In the genomic region with DNA sequence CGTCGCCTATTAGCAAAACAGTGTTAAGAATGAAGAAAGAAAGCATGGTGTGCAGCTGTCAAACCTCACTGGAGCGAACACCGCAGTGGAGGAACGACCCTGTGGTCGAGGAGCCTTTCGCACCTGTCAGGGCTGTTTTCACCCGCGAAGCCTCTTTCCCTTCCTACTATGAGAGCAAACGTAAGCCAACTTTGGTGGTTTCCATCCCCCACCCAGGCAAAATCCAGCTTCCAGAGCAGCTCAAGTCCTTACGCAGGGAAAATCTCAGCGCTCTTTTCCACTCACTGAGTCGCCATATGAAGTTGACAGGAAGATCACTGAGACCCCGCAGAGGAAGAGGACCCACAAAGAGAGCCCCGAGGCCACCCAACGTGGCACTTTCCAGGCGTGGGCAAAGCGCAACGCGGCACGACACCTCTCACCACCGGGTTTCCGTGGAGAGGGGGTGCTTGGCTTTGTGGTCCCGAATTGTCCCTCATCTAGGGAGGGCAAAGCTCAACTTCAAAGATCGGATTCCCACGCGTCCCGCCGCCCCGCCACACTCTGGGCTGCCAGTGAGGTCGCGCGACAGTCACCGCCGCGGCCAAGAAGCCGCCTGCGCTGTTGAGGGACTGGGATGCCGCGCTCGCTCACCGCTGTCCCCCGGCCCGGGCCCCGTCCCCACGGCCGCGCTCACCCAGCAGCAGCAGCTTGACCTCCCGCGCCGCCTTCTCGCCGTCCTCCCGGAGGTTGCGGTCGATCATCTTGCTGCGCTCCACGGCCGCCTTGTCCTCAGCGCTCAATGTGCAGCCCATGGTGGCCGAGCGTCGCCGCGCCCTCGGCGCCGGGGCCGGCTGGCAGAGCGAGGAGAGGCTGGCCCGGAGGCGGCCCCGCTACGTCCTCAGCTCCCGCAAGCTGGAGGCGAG, we compare ENCODE assay signal across 8 mouse cellular contexts. TPM values are rescaled to one million over a fixed set of nuclear protein-coding genes. Genes with fewer than 3 reads are reported as not detected.
DNase-seq lines count a peak whose midpoint lies in the region; ATAC-seq and TF ChIP-seq lines count a peak whose summit lies in the region.

No protein-coding gene starts in this region.

- DNase-seq in 3134 (ENCODE audit: extremely low read depth, insufficient read length, low spot score), result peak; percentile 5
- peak; percentile 13 for DNase-seq in adrenal gland, adult 8-10 months
- DNase-seq in heart, embryonic 10.5 days (ENCODE audit: low spot score), result peak; percentile 79
- DNase-seq in liver, embryonic 14.5 days (ENCODE audit: low read depth in 3 of 3, low spot score in 3 of 3), result no peak
- no peak for DNase-seq in spleen, adult 18-20 months

- no peak for TF ChIP-seq EP300 in liver, embryonic 14.5 days (IDR thresholded peaks at IDR 0.05; ENCODE audit: low read depth)

- WGBS in embryonic facial prominence, embryonic 13.5 days, result under 1% methylated on average over 69 of the region's 76 CpGs
- under 1% methylated on average over 76 of the region's 76 CpGs for WGBS in heart, embryonic 10.5 days
- WGBS in kidney, embryonic 15.5 days, result 1% methylated on average over 73 of the region's 76 CpGs
- WGBS in liver, embryonic 14.5 days (ENCODE audit: insufficient replicate concordance), result under 1% methylated on average over 70 of the region's 76 CpGs
- WGBS in olfactory bulb, adult 2 months, result under 1% methylated on average over 76 of the region's 76 CpGs

- H3K36me3 ChIP-seq in embryonic facial prominence, embryonic 13.5 days, result no peaks in the 10 kb centered on the region
- no peaks in the 10 kb centered on the region for H3K36me3 ChIP-seq in heart, embryonic 10.5 days
- no peaks in the 10 kb centered on the region for H3K36me3 ChIP-seq in kidney, embryonic 15.5 days
- H3K36me3 ChIP-seq in liver, embryonic 14.5 days (replicated peaks; ENCODE audit: control insufficient read depth, insufficient read depth, low read depth), result no peaks in the 10 kb centered on the region

- TF ChIP-seq CTCF in liver, embryonic 14.5 days (IDR thresholded peaks at IDR 0.05; ENCODE audit: low read depth), result no peak
- no peak for TF ChIP-seq CTCF in olfactory bulb, adult 2 months (IDR thresholded peaks at IDR 0.05; ENCODE audit: insufficient read depth, low read depth, low read length)

- H3K4me2 ChIP-seq in embryonic facial prominence, embryonic 13.5 days, result peak overlapping the region; percentile 91
- H3K4me2 ChIP-seq in kidney, embryonic 15.5 days, result peak overlapping the region; percentile 91
- H3K4me2 ChIP-seq in liver, embryonic 14.5 days (ENCODE audit: low read depth), result peak overlapping the region; percentile 64

- H3K27ac ChIP-seq in embryonic facial prominence, embryonic 13.5 days, result peak overlapping the region; percentile 60
- H3K27ac ChIP-seq in heart, embryonic 10.5 days, result peak overlapping the region; percentile 91
- H3K27ac ChIP-seq in kidney, embryonic 15.5 days, result peak overlapping the region; percentile 70
- no peak overlapping the region for H3K27ac ChIP-seq in liver, embryonic 14.5 days
- peak overlapping the region; percentile 40 for H3K27ac ChIP-seq in olfactory bulb, adult 2 months (ENCODE audit: insufficient read depth, low read depth, low read length)

- peak overlapping the region; percentile 78 for H3K4me3 ChIP-seq in embryonic facial prominence, embryonic 13.5 days
- H3K4me3 ChIP-seq in heart, embryonic 10.5 days, result peak overlapping the region; percentile 88
- peak overlapping the region; percentile 85 for H3K4me3 ChIP-seq in kidney, embryonic 15.5 days (replicated peaks)
- peak overlapping the region; percentile 51 to 56 for H3K4me3 ChIP-seq in liver, embryonic 14.5 days (ENCODE audit: insufficient read depth in 1 of 2, low read depth in 2 of 2, low read length in 2 of 2)
- peak overlapping the region; percentile 54 for H3K4me3 ChIP-seq in olfactory bulb, adult 2 months (ENCODE audit: insufficient read depth, low read depth, low read length)

- no peak for TF ChIP-seq POLR2A in olfactory bulb, adult 2 months (IDR thresholded peaks at IDR 0.05; ENCODE audit: insufficient read depth, low read depth, low read length)

- peak overlapping the region; percentile 87 for H3K9ac ChIP-seq in embryonic facial prominence, embryonic 13.5 days
- H3K9ac ChIP-seq in kidney, embryonic 15.5 days, result peak overlapping the region; percentile 75
- H3K9ac ChIP-seq in liver, embryonic 14.5 days (replicated peaks), result no peak overlapping the region

- peak; percentile 73 for ATAC-seq in embryonic facial prominence, embryonic 13.5 days (ENCODE audit: insufficient number of reproducible peaks, insufficient read depth, low FRiP score, low TSS enrichment, low read depth)
- peak; percentile 90 for ATAC-seq in kidney, embryonic 15.5 days (replicated peaks; ENCODE audit: low FRiP score)
- ATAC-seq in liver, embryonic 14.5 days (ENCODE audit: insufficient read depth), result peak; percentile 43; the same call in 1 of the 2 replicates

- H3K27me3 ChIP-seq in embryonic facial prominence, embryonic 13.5 days, result peaks cover 5% of the 10 kb centered on the region; the same call in 1 of the 2 replicates
- H3K27me3 ChIP-seq in heart, embryonic 10.5 days (ENCODE audit: insufficient read depth, poor library complexity, severe bottlenecking), result no peaks in the 10 kb centered on the region
- H3K27me3 ChIP-seq in kidney, embryonic 15.5 days, result 0 out of 2 replicates have a peak, but pooled peaks cover 5% of the 10 kb centered on the region
- peaks cover 29% of the 10 kb centered on the region for H3K27me3 ChIP-seq in liver, embryonic 14.5 days (ENCODE audit: control insufficient read depth, insufficient read depth, low read length)

- peaks cover 3% of the 10 kb centered on the region; the same call in 1 of the 2 replicates for H3K9me3 ChIP-seq in embryonic facial prominence, embryonic 13.5 days
- no peaks in the 10 kb centered on the region for H3K9me3 ChIP-seq in heart, embryonic 10.5 days
- H3K9me3 ChIP-seq in kidney, embryonic 15.5 days (replicated peaks), result no peaks in the 10 kb centered on the region
- H3K9me3 ChIP-seq in liver, embryonic 14.5 days (ENCODE audit: control insufficient read depth, low read length), result no peaks in the 10 kb centered on the region

- 0 out of 2 replicates have a peak, but pooled peaks cover 6% of the 10 kb centered on the region for H3K4me1 ChIP-seq in embryonic facial prominence, embryonic 13.5 days
- peaks cover 2% of the 10 kb centered on the region; the same call in 1 of the 2 replicates for H3K4me1 ChIP-seq in heart, embryonic 10.5 days
- H3K4me1 ChIP-seq in kidney, embryonic 15.5 days, result peaks cover 14% of the 10 kb centered on the region
- H3K4me1 ChIP-seq in liver, embryonic 14.5 days (replicated peaks; ENCODE audit: control insufficient read depth in 2 of 2, insufficient read depth in 2 of 2, low read length in 1 of 2), result no peaks in the 10 kb centered on the region
- peaks cover 3% of the 10 kb centered on the region; the same call in 1 of the 2 replicates for H3K4me1 ChIP-seq in olfactory bulb, adult 2 months (ENCODE audit: control insufficient read depth, insufficient read depth, low read length)

RNA-seq across cellular contexts. Expression of gene Gnai1, which starts 0.5 kb away (rescaled TPM):
- 10 to 100 TPM; 15.6 to 30.9 (median 27.5) TPM for total RNA-seq in adrenal gland, adult 8-10 months (2022)
- 33.4 and 34.1 TPM in 2 replicates for polyA plus RNA-seq in embryonic facial prominence, embryonic 13.5 days (2015; fragmentation: Nextera tagmentation; extraction: Ambion mirVana)
- 17.8 and 21.2 TPM in 2 replicates for polyA plus RNA-seq in heart, embryonic 10.5 days (2016; fragmentation: Nextera tagmentation; extraction: Ambion mirVana)
- polyA plus RNA-seq in kidney, embryonic 15.5 days (2015; fragmentation: Nextera tagmentation; extraction: Ambion mirVana), result 39.7 and 40.1 TPM in 2 replicates
- polyA plus RNA-seq in liver, embryonic 14.5 days (2012; rRNA removed), result 0.45 and 0.71 TPM in 2 replicates
- polyA plus RNA-seq in liver, embryonic 14.5 days (2014; fragmentation: Nextera tagmentation; extraction: Ambion mirVana), result 1.1 and 1.2 TPM in 2 replicates
- not detected in 2 replicates for polyA plus RNA-seq in olfactory bulb, adult 2 months (2012; ENCODE audit: insufficient read depth, insufficient read length, low replicate concordance, missing spikeins)

Comparison
In these comparisons a context has a peak if more than half of its experiments do, and no peak if none do; other contexts are left out.
1. DNase-seq: peak in 3134 (single experiment), adrenal gland, adult 8-10 months (single experiment) and heart, embryonic 10.5 days (single experiment); none in liver, embryonic 14.5 days (0 of 3) and spleen, adult 18-20 months (0 of 2).
2. Peak in every context shown above with its lines, with median percentiles within 50 percentile points of each other: ATAC-seq, H3K4me2 ChIP-seq and H3K4me3 ChIP-seq.